Mouse (Mus musculus): ENCODE results near the gene Ppfibp2. TPM values are rescaled to one million over a fixed set of nuclear protein-coding genes. Genes with fewer than 3 reads are reported as not detected.
A peak's percentile ranks its signal among the peaks of the same experiment; 100 is the strongest.

Ppfibp2 gene
- polyA plus RNA-seq, 1 experiment from 2014 or later: 2.4 TPM

GRCm38 (mm10) chr7:107666262-107666902, 71.4 kb downstream of the Ppfibp2 start:
- Histone ChIP-seq H3K9me3 (no peaks in the 10 kb centered on the region), H3K27me3 (peaks cover 36% of the 10 kb centered on the region), H3K4me3 (peak overlapping the region; percentile 10), H3K9ac (peak overlapping the region; percentile 47; the same call in 1 of the 2 replicates), H3K4me1 (replicated peaks) (peaks cover 34% of the 10 kb centered on the region), H3K4me2 (peak overlapping the region; percentile 39), H3K27ac (replicated peaks) (peak overlapping the region; percentile 47; the same call in 1 of the 2 replicates), H3K36me3 (no peaks in the 10 kb centered on the region)
- 62% methylated on average over 13 of the region's 13 CpGs for WGBS
- no peak for ATAC-seq (ENCODE audit: low read depth)

- Histone ChIP-seq H3K4me3 (no peak overlapping the region), H3K27ac (replicated peaks) (no peak overlapping the region), H3K9ac (no peak overlapping the region), H3K27me3 (peaks cover 33% of the 10 kb centered on the region), H3K4me2 (no peak overlapping the region), H3K9me3 (no peaks in the 10 kb centered on the region), H3K4me1 (replicated peaks) (peaks cover 34% of the 10 kb centered on the region), H3K36me3 (no peaks in the 10 kb centered on the region)
- 93% methylated on average over 5 of the region's 5 CpGs for WGBS
- no peak for ATAC-seq (ENCODE audit: low read depth)
These were observed 73.5 kb downstream of the Ppfibp2 start for GRCm38 (mm10) chr7:107668514-107668913.

DNA sequence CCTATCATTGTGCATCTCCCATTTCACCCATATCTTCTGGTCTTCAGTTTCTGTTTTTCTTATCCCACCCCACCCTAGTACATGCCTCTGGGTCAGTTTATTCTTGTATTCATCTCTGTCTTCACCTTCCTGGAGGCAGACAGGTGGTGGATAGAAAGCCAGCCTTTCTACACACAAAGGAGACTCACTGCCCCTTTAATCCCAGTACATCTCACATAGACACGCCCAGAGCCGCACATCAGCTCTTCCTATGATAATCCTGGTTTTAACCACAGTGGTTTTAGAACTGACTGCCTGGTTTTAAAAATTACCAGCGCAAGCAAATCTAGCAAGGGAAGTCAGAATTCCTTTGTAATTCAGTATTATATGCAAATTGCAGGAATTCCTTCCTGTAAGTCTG, 80.2 kb downstream of the Ppfibp2 start:
- Histone ChIP-seq H3K9ac (no peak overlapping the region), H3K4me3 (no peak overlapping the region), H3K9me3 (no peaks in the 10 kb centered on the region), H3K36me3 (no peaks in the 10 kb centered on the region), H3K27ac (replicated peaks) (no peak overlapping the region), H3K4me2 (no peak overlapping the region), H3K27me3 (no peaks in the 10 kb centered on the region), H3K4me1 (replicated peaks) (no peaks in the 10 kb centered on the region)
- ATAC-seq (ENCODE audit: low read depth): no peak
- 88% methylated on average over 3 of the region's 3 CpGs for WGBS

DNA sequence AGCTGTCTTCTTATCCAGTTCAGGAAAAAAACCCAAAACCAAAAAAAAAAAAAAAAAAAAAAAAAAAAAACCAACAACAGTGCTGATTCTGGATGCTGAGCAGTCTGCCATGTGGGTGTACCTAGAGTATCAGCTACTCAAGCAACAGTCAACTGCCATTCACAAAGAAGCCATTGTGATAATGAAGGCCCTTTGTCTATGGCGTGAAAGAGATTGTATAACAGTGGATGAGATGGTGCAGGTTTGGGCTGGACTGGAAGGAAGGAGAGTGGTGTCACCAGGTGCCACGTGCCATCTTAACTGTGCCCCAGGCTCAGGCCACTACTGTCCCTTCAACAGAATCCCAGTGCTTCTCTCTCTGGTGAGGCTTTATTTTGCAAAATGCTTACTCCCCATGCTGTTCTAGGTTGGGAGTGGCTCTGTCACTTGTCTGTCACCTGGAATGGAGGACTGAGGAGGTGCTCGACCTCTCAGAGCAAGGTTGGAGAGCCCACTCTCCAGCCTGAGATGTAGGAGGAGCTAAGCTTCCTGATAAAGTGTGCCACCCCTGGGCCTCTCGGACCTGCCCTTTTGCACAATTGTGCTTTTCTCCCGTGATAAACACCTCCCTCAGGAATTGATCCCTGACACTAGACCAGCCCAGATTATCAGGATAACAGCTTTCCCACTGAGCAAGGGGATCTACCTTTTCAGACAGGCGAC, 85.3 kb downstream of the Ppfibp2 start:
- Histone ChIP-seq H3K4me2 (no peak overlapping the region), H3K9me3 (no peaks in the 10 kb centered on the region), H3K36me3 (no peaks in the 10 kb centered on the region), H3K4me1 (replicated peaks) (no peaks in the 10 kb centered on the region), H3K4me3 (no peak overlapping the region), H3K9ac (no peak overlapping the region), H3K27me3 (peaks cover 11% of the 10 kb centered on the region), H3K27ac (replicated peaks) (no peak overlapping the region)
- ATAC-seq (ENCODE audit: low read depth): no peak
- 38% methylated on average over 6 of the region's 6 CpGs for WGBS

DNA sequence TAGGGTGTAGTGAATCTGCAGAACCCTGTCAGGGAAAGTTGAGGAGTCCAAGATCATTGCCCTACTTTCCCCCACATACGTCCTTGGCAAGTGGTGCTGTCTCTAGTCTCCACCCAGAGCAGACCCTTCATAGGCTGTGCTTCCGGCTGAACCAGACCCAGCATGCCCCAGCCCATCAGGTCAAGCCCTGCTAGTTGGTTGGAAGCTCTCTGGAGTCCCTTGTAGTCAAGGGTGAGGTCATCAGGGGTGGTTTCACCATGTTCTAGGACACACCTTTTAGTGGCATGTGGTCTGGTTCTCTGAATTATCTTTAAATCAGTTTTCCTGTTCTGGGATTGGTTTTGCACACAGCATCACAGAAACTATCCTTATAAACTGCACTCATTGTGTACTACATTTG, 86.3 kb downstream of the Ppfibp2 start:
- H3K4me3 ChIP-seq: no peak overlapping the region
- ATAC-seq (ENCODE audit: low read depth): no peak
- no peak overlapping the region for H3K4me2 ChIP-seq
- H3K4me1 ChIP-seq (replicated peaks): no peaks in the 10 kb centered on the region
- H3K9me3 ChIP-seq: no peaks in the 10 kb centered on the region
- H3K27me3 ChIP-seq: peaks cover 19% of the 10 kb centered on the region
- no peak overlapping the region for H3K27ac ChIP-seq (replicated peaks)
- H3K36me3 ChIP-seq: no peaks in the 10 kb centered on the region
- 82% methylated on average over 2 of the region's 2 CpGs for WGBS
- H3K9ac ChIP-seq: no peak overlapping the region

DNA sequence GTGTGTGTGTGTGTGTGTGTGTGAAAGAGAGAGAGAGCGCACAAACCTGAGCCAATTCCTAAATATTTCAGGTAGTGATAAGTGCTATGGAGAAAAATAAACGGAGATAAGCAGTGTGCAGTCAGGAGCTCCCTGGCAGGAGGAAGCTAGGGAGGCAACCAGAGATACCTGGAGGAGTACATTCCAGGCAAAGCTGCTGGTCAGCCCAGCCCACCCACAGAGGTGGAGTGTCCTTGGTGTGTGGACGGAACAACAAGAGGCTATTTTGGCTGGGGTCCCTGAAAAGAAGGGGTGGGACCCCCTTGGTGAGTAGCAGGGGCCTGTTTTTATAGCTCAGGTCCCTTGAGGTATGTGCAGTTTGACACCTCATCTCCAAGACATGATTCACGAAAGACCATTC, 88.2 kb downstream of the Ppfibp2 start:
- Histone ChIP-seq H3K9me3 (no peaks in the 10 kb centered on the region), H3K27ac (replicated peaks) (no peak overlapping the region), H3K36me3 (no peaks in the 10 kb centered on the region), H3K4me1 (replicated peaks) (no peaks in the 10 kb centered on the region), H3K9ac (no peak overlapping the region), H3K27me3 (peaks cover 32% of the 10 kb centered on the region), H3K4me3 (no peak overlapping the region), H3K4me2 (no peak overlapping the region)
- no peak for ATAC-seq (ENCODE audit: low read depth)
- WGBS: 74% methylated on average over 4 of the region's 4 CpGs

DNA sequence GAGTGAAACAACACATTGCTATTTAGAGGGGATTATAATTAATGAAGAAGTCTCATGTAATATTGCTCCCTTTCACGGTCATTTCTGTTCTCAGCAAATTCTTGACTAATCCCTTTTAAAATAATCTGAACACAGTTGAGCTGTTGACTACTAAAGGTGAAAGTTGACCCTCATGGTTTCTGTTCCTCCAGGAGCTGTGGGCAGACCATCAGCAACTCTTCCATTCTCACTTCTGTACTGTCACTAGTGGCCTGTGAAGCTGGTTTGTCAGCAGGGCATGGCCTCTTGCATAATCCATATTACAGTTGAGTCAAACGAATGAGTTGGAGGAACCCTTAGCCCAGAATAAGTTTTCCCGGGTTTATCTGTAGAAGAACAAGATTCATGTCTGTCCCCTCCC, 88.6 kb downstream of the Ppfibp2 start:
- 90% methylated on average over 3 of the region's 3 CpGs for WGBS
- H3K36me3 ChIP-seq: no peaks in the 10 kb centered on the region
- no peaks in the 10 kb centered on the region for H3K9me3 ChIP-seq
- no peak overlapping the region for H3K4me2 ChIP-seq
- no peaks in the 10 kb centered on the region for H3K4me1 ChIP-seq (replicated peaks)
- no peak for ATAC-seq (ENCODE audit: low read depth)
- peaks cover 37% of the 10 kb centered on the region for H3K27me3 ChIP-seq
- H3K9ac ChIP-seq: no peak overlapping the region
- H3K27ac ChIP-seq (replicated peaks): no peak overlapping the region
- H3K4me3 ChIP-seq: no peak overlapping the region

DNA sequence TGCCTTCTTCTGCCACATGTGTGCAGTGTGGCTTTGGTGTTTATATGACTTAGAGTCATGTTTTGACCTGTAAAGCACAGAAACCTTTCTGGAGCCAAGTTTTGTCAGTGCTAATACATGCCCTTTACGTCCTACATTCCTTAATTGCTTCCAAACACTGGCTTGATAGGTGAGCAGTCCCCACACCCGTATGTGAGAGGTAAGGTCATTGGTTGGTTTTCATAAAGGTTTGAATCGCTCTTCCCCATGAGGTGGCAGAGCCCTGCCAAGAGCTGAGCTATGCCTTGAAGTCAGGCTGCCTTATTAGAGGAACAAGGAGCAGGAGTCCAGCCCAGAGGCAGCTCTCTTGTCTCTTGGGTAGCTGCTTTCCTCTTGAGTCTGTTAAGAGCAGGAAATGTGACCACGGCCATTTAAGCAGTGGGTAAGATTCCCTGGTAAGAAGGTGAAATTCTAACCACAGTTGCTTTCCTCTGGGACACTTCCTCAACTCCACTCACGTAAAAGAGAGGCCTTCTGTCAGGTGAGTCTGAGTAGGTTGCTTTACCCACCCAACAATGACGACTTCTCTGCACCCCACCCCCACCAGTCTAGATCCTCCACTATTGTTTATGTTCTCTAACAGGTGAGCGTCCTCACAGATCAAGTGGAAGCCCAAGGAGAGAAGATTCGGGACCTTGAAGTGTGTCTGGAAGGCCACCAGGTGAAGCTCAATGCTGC, 90.4 kb downstream of the Ppfibp2 start:
- Histone ChIP-seq H3K27me3 (peaks cover 54% of the 10 kb centered on the region), H3K36me3 (no peaks in the 10 kb centered on the region), H3K4me1 (replicated peaks) (no peaks in the 10 kb centered on the region), H3K27ac (replicated peaks) (no peak overlapping the region), H3K4me2 (no peak overlapping the region), H3K4me3 (no peak overlapping the region), H3K9ac (no peak overlapping the region), H3K9me3 (no peaks in the 10 kb centered on the region)
- WGBS: 86% methylated on average over 8 of the region's 8 CpGs
- no peak for ATAC-seq (ENCODE audit: low read depth)

- WGBS: 92% methylated on average over 7 of the region's 7 CpGs
- H3K9me3 ChIP-seq: no peaks in the 10 kb centered on the region
- H3K9ac ChIP-seq: no peak overlapping the region
- H3K4me2 ChIP-seq: no peak overlapping the region
- no peak overlapping the region for H3K27ac ChIP-seq (replicated peaks)
- no peaks in the 10 kb centered on the region for H3K36me3 ChIP-seq
- H3K4me3 ChIP-seq: no peak overlapping the region
- no peak for ATAC-seq (ENCODE audit: low read depth)
- H3K4me1 ChIP-seq (replicated peaks): peaks cover 2% of the 10 kb centered on the region; the same call in 1 of the 2 replicates
- H3K27me3 ChIP-seq: peaks cover 59% of the 10 kb centered on the region
These were observed 90.9 kb downstream of the Ppfibp2 start for GRCm38 (mm10) chr7:107685955-107686285.

- Histone ChIP-seq H3K4me2 (no peak overlapping the region), H3K4me1 (replicated peaks) (peaks cover 6% of the 10 kb centered on the region; the same call in 1 of the 2 replicates), H3K9ac (no peak overlapping the region), H3K9me3 (no peaks in the 10 kb centered on the region), H3K27ac (replicated peaks) (no peak overlapping the region), H3K36me3 (no peaks in the 10 kb centered on the region), H3K27me3 (peaks cover 67% of the 10 kb centered on the region), H3K4me3 (no peak overlapping the region)
- 43% methylated on average over 3 of the region's 3 CpGs for WGBS
- ATAC-seq (ENCODE audit: low read depth): no peak
These were observed 92.4 kb downstream of the Ppfibp2 start for GRCm38 (mm10) chr7:107687412-107687811.

DNA sequence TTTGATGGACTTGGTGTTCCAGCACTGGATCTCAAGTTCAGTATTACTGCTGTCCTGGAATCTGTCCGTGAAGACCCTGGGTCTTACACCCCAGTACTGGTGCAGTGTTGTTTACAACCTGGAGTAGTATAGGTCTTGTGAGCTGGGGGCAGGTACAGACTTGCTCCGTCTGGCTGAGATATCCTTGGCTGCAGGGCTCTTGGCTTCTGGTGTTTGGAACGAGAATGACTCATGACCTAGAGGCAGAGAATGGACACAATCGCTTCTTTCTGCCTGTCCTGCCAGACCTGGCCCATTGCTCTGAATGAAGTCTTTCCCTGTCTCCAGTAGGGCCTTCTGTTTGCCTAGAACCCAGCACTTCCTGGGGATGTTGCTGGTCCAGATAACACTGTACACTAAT, 93.0 kb downstream of the Ppfibp2 start:
- Histone ChIP-seq H3K4me1 (replicated peaks) (peaks cover 6% of the 10 kb centered on the region; the same call in 1 of the 2 replicates), H3K36me3 (no peaks in the 10 kb centered on the region), H3K9ac (no peak overlapping the region), H3K9me3 (no peaks in the 10 kb centered on the region), H3K27me3 (peaks cover 71% of the 10 kb centered on the region), H3K4me3 (no peak overlapping the region), H3K4me2 (no peak overlapping the region), H3K27ac (replicated peaks) (no peak overlapping the region)
- 87% methylated on average over 4 of the region's 4 CpGs for WGBS
- ATAC-seq (ENCODE audit: low read depth): no peak

DNA sequence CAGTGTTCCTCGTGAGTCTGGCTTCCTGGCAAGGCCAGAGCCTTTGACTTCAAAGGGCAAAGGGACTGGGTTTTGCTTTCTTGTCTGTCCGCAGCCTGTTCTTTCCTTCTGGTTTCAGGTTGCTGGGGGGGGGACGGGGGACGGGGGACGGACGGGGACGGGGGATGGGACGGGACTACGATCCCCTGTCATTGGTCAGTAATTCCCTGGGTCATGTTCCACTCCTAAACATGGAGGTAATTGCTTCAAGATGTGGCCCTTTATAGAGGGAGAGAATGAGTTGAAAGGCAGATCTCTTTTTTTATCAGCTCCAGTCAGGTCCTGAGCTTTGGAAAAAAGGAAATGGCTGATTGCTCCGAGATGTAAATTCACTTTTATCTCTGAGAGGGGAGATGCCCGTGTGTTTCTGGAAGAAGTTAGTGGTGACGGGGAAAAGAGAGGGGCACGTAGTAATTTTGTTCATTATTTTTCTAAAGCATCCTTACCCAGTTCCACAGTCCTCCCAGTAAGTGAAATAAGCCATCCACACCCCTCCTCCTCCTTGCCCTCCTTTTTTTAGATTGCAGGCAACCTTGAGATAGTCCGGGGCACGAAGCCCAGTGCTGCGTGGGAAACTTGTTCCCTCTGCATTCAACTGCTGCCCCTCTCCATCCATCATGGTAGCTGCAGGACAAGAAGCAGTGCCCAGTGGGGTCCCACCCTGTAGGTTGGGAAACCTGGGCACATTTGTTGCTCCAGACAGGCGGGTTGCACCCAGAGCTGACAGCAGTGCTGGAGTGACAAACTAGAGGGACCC, 95.6 kb downstream of the Ppfibp2 start:
- H3K27me3 ChIP-seq: peaks cover 89% of the 10 kb centered on the region
- H3K9me3 ChIP-seq: no peaks in the 10 kb centered on the region
- WGBS: 29% methylated on average over 17 of the region's 17 CpGs
- no peaks in the 10 kb centered on the region for H3K36me3 ChIP-seq
- H3K4me2 ChIP-seq: no peak overlapping the region
- H3K4me1 ChIP-seq (replicated peaks): peaks cover 12% of the 10 kb centered on the region
- H3K4me3 ChIP-seq: no peak overlapping the region
- H3K9ac ChIP-seq: no peak overlapping the region
- ATAC-seq (ENCODE audit: low read depth): no peak
- H3K27ac ChIP-seq (replicated peaks): no peak overlapping the region

All from neural tube, embryonic 13.5 days (tissue).